Mouse (Mus musculus) ES-Bruce4 (cell line): ENCODE results near the gene Pirt. TPM values are rescaled to one million over a fixed set of nuclear protein-coding genes. Genes with fewer than 3 reads are reported as not detected.
A peak's percentile ranks its signal among the peaks of the same experiment; 100 is the strongest.

Source experiments
- H3K27ac ChIP-seq: 2 replicates; pipeline ENCODE4 v1.5.1; 2012; ENCODE audit warnings: low read length, inconsistent platforms; ENCODE audit not compliant: insufficient read depth
- H3K27me3 ChIP-seq: 2 replicates; pipeline ENCODE4 v1.6.1; 2012; ENCODE audit warnings: mild to moderate bottlenecking, low read length, inconsistent platforms; ENCODE audit not compliant: control insufficient read depth, poor library complexity, insufficient read depth, severe bottlenecking
- H3K36me3 ChIP-seq: 2 replicates; pipeline ENCODE4 v1.6.1; 2012; ENCODE audit warnings: inconsistent platforms, mild to moderate bottlenecking, low read length, moderate library complexity; ENCODE audit not compliant: control insufficient read depth, poor library complexity, insufficient read depth, severe bottlenecking
- H3K4me1 ChIP-seq: one replicate; pipeline ENCODE4 v1.8.1; 2011; ENCODE audit warnings: low read length; ENCODE audit not compliant: control insufficient read depth, insufficient read depth
- H3K4me3 ChIP-seq: 2 replicates; pipeline ENCODE4 v1.5.1; 2011; ENCODE audit warnings: low read depth, mild to moderate bottlenecking, low read length
- H3K9ac ChIP-seq: 2 replicates; pipeline ENCODE4 v1.6.1; 2012; ENCODE audit warnings: low read depth, mild to moderate bottlenecking, inconsistent platforms; ENCODE audit not compliant: poor library complexity, severe bottlenecking
- H3K9me3 ChIP-seq: replicated peaks from 2 replicates; pipeline ENCODE4 v1.6.1; 2012; ENCODE audit warnings: mild to moderate bottlenecking, low read length, inconsistent platforms; ENCODE audit not compliant: control insufficient read depth, poor library complexity, insufficient read depth, severe bottlenecking
- CTCF ChIP-seq: IDR thresholded peaks from one replicate; pipeline ENCODE4 v1.8.1; 2011; ENCODE audit warnings: low read depth, low read length
- EP300 ChIP-seq: IDR thresholded peaks from 2 replicates; pipeline ENCODE4 v1.6.1; 2011; ENCODE audit warnings: low read depth, low read length; ENCODE audit not compliant: insufficient read depth
- POLR2A ChIP-seq: IDR thresholded peaks from one replicate; pipeline ENCODE4 v1.8.1; 2011; ENCODE audit warnings: low read length; ENCODE audit not compliant: insufficient read depth
- polyA plus RNA-seq: library from polyadenylated mRNA; stranded (reverse); fragments of >200 nt; gene quantifications from 2 replicates; pipeline ENCODE4 v1.2.4, GENCODE M21; 2011; ENCODE audit warnings: low read depth; ENCODE audit not compliant: missing spikeins, insufficient read depth, insufficient read length

Gene Pirt
- polyA plus RNA-seq, 1 experiment: 0.33 TPM

- H3K4me3 ChIP-seq: peak overlapping the region; percentile 61
- H3K4me1 ChIP-seq: no peaks in the 10 kb centered on the region
- H3K27ac ChIP-seq: peak overlapping the region; percentile 77
- H3K9ac ChIP-seq: peak overlapping the region; percentile 41
- H3K36me3 ChIP-seq: no peaks in the 10 kb centered on the region
- H3K9me3 ChIP-seq: no peaks in the 10 kb centered on the region
- no peaks in the 10 kb centered on the region for H3K27me3 ChIP-seq
- TF ChIP-seq EP300 (no peak), CTCF (no peak), POLR2A (no peak)
Observed at GRCm38 (mm10) chr11:66912531-66913458, 1.0 kb downstream of the Pirt start.

- Histone ChIP-seq H3K27ac (peak overlapping the region; percentile 10; the same call in 1 of the 2 replicates), H3K27me3 (no peaks in the 10 kb centered on the region), H3K9ac (no peak overlapping the region), H3K4me1 (peaks cover 2% of the 10 kb centered on the region), H3K9me3 (no peaks in the 10 kb centered on the region), H3K4me3 (no peak overlapping the region), H3K36me3 (no peaks in the 10 kb centered on the region)
- TF ChIP-seq POLR2A: no peak
- peak; percentile 57; the same call in 1 of the 2 replicates for TF ChIP-seq EP300
- TF ChIP-seq CTCF: peak; percentile 54
Observed at GRCm38 (mm10) chr11:66914249-66914648, 2.5 kb downstream of the Pirt start.

- H3K27ac ChIP-seq: peak overlapping the region; percentile 97
- H3K4me1 ChIP-seq: peaks cover 19% of the 10 kb centered on the region
- no peak overlapping the region for H3K4me3 ChIP-seq
- H3K9me3 ChIP-seq: no peaks in the 10 kb centered on the region
- H3K27me3 ChIP-seq: no peaks in the 10 kb centered on the region
- H3K9ac ChIP-seq: no peak overlapping the region
- TF ChIP-seq CTCF: no peak
- TF ChIP-seq EP300: peak; percentile 90
- TF ChIP-seq POLR2A: no peak
- H3K36me3 ChIP-seq: no peaks in the 10 kb centered on the region
Observed at GRCm38 (mm10) chr11:66920012-66920411, 8.2 kb downstream of the Pirt start.

- TF ChIP-seq CTCF (no peak), EP300 (no peak), POLR2A (no peak)
- Histone ChIP-seq H3K4me1 (peaks cover 17% of the 10 kb centered on the region), H3K36me3 (no peaks in the 10 kb centered on the region), H3K4me3 (no peak overlapping the region), H3K27ac (no peak overlapping the region), H3K9ac (no peak overlapping the region), H3K27me3 (no peaks in the 10 kb centered on the region), H3K9me3 (no peaks in the 10 kb centered on the region)
Observed at GRCm38 (mm10) chr11:66924095-66924823, 12.5 kb downstream of the Pirt start.

- Histone ChIP-seq H3K36me3 (no peaks in the 10 kb centered on the region), H3K27ac (no peak overlapping the region), H3K4me3 (no peak overlapping the region), H3K27me3 (no peaks in the 10 kb centered on the region), H3K9ac (no peak overlapping the region), H3K4me1 (peaks cover 11% of the 10 kb centered on the region), H3K9me3 (no peaks in the 10 kb centered on the region)
- TF ChIP-seq EP300: no peak
Observed at GRCm38 (mm10) chr11:66928311-66928710, 16.5 kb downstream of the Pirt start.
